Mouse (Mus musculus) cerebellum, postnatal 4 days (tissue): ENCODE data around the gene Gjd3.

Source experiments
- DNase-seq, 2 experiments: peaks; one replicate each; pipeline ENCODE4 v3.0.0; 2022; ENCODE audit warnings: low spot score in 2 of 2, mixed read lengths in 1 of 2

Gene Gjd3

GRCm38 (mm10) chr11:98947969-98948569 is 34.7 kb downstream of the Gjd3 start:
- no peak for DNase-seq

GRCm38 (mm10) chr11:98945605-98945977 is 37.2 kb downstream of the Gjd3 start:
- DNase-seq = no peak

GRCm38 (mm10) chr11:98944897-98945604 is 37.8 kb downstream of the Gjd3 start:
- no peak for DNase-seq

GRCm38 (mm10) chr11:98943741-98944461 is 38.9 kb downstream of the Gjd3 start:
- DNase-seq = no peak

GRCm38 (mm10) chr11:98942923-98943641 is 39.7 kb downstream of the Gjd3 start:
- no peak for DNase-seq

GRCm38 (mm10) chr11:98942555-98942922 is 40.3 kb downstream of the Gjd3 start:
- no peak for DNase-seq

- DNase-seq = peak in 1 of 2 experiments; percentile 43
These were observed 40.8 kb downstream of the Gjd3 start for GRCm38 (mm10) chr11:98941826-98942550.

GRCm38 (mm10) chr11:98941341-98941825 is 41.4 kb downstream of the Gjd3 start:
- DNase-seq = peak in 1 of 2 experiments; percentile 62

- DNase-seq = no peak
These were observed 42.0 kb downstream of the Gjd3 start for GRCm38 (mm10) chr11:98940776-98941175.

- no peak for DNase-seq
These were observed 42.7 kb downstream of the Gjd3 start for GRCm38 (mm10) chr11:98939953-98940641.

- DNase-seq = no peak
These were observed 43.5 kb downstream of the Gjd3 start for GRCm38 (mm10) chr11:98939084-98939952.

GRCm38 (mm10) chr11:98938701-98939083 is 44.1 kb downstream of the Gjd3 start:
- DNase-seq = no peak

- no peak for DNase-seq
These were observed 44.7 kb downstream of the Gjd3 start for GRCm38 (mm10) chr11:98937914-98938694.

GRCm38 (mm10) chr11:98937410-98937913 is 45.4 kb downstream of the Gjd3 start:
- peak in 1 of 2 experiments; percentile 65 for DNase-seq

GRCm38 (mm10) chr11:98936606-98937409 is 46.0 kb downstream of the Gjd3 start:
- no peak for DNase-seq

- no peak for DNase-seq
These were observed 46.6 kb downstream of the Gjd3 start for GRCm38 (mm10) chr11:98936170-98936569.

- DNase-seq = no peak
These were observed 47.7 kb downstream of the Gjd3 start for GRCm38 (mm10) chr11:98935123-98935522.

- no peak for DNase-seq
These were observed 48.4 kb downstream of the Gjd3 start for GRCm38 (mm10) chr11:98934367-98934766.
